Mouse (Mus musculus) WW6 (cell line): ENCODE results near the gene Stk32c.

Experiments
- DNase-seq: peaks from one replicate; pipeline ENCODE4 v3.0.0-alpha.2; 2013; ENCODE audit warnings: low read depth, low spot score

Stk32c gene

DNA sequence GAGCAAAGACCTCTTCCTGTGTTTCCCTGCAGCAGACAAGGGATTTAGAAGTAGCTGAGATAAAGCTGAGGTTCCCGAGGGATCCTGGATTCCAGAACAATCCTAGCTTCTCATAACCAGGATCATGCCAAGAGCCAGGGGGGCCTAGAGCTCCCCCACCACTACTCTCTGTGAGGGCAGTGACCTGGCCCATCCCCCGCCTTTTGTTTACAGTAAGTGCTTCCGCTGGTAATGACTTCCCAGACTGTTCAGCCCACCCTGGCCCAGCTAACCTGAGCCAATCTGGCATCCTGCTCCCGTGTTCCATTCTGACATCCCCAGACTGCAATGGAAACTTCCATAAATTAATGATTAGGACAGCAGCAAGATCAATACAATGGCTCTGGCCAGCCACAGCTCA, 65.7 kb downstream of the Stk32c start:
- no peak for DNase-seq

DNA sequence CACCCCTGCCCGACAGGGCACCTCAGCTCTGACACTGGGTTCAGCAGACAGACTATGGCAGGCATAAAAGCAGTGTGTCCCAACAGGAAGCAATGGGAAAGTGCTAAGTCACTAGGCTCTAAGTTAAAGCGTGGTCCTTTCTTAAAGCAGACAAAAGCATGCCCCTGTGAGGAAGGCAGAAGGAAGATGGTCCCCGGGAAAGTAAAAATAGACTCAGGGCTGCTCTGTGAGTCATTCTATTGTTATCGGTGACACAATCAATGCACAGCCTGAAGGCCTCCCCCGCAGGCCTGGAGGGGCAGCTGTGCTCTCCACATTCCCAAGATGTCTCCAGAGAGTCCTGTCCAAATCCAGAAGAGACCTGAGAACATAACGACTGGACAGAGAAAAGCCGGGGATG, 67.2 kb downstream of the Stk32c start:
- DNase-seq, result no peak

DNA sequence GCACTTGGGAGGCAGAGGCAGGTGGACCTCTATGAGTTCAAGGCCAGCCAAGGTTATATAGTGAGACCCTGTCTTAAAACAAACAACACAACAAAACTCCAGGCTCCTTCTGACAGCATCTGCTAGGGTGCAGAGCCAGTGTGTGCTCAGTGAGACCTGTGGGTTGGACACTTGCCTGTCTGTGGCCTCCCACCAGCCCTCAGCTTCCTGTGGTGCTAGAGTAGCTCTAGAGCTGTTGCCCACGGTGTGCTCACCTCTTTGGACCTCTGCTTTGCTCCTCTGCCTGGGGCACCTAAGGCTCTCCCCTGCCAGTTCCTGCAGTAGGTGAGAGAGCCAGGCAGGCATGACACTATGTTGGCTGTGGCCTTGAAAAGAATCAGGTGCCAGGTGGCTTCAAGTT, 69.3 kb downstream of the Stk32c start:
- DNase-seq, result no peak

DNA sequence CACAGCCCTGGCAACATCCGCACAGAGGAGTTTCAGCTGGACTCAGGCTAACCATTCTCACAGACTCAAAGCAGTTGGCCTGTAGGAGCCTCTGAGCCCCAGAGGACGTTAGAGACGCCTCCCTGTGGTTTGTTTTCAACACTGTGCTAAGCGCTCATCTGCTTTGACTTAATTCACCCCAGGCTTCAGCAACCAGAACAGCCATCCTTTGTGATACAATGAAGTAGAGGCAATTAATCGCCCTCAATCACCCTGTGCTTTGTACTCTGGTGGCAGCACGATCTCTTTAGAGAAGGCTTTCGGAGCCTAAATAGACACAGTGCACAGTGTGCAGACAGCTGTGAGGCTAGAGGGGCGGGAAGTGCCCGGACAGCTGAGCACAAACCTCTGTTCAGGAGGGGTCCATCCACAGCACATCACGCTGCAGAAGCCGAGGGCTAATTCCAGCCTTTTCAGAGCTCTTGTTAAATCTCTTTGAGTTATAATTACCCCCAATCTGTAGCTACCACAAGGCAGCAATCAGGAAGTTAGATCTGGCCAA, 73.1 kb downstream of the Stk32c start:
- DNase-seq, result peak; percentile 14

DNA sequence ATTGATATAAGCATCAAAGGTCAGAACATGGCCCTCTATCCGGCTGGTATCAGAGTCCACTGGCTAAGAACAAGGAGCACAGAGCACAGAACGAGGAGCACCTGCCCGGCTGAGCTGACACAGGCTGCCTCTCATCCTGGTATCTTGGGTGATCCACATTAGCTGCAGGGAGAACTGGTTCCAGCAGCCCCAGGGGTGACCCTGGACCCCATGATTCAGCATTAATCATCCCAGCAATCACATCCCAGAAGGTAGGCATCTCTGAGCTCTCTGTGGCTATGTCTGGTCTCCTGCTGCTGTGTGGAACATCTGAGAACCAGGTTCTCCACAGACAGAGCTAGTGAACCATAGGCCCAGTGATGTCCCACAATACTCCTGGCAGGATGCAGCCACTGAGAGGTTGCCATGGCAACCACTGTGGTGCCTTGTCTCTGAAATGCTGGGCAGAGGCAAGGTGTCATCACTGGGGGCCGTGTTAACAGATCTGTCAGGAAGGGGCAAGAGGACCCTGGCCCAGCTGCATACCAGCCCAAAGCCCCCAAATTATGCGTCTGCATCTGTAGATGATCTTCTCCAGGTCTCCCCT, 76.1 kb downstream of the Stk32c start:
- DNase-seq, result no peak

DNA sequence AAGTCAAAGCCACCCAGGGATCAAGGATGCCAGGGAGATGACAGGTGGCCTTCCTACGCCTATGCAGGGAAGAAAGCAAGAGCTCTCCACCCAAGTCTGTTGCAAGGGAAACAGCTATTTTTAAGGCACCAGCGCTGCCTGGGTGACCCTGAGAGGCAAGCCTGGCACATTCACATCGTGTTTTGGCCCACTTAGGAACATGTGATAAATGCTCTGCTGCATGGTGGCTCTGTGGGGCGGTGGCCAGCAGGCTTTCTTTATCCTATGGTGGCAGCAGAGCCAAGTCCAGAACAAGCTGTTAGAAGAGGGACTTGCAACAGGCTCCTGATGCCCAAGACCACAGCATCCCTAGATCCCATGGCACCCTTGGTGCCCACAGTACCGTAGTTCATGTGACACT, 77.9 kb downstream of the Stk32c start:
- no peak for DNase-seq

DNA sequence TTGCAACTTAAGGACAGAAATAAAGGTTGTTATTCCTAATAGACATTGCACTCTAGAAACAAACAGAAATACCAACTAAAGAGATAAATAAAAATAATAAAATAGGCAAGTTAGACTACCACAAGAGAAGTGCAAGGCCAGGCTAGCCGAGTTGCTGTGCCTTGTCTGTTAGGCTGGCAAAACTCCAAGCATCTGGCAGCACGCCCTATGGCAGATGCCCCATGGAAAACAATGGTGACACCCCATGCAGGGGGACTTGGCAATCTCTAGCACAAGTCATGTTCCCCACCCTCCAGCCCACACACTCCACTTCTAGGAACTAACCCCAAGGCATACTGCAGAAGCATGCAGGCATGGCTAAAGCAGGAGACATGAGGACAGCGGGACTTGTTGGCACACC, 79.7 kb downstream of the Stk32c start:
- no peak for DNase-seq

DNA sequence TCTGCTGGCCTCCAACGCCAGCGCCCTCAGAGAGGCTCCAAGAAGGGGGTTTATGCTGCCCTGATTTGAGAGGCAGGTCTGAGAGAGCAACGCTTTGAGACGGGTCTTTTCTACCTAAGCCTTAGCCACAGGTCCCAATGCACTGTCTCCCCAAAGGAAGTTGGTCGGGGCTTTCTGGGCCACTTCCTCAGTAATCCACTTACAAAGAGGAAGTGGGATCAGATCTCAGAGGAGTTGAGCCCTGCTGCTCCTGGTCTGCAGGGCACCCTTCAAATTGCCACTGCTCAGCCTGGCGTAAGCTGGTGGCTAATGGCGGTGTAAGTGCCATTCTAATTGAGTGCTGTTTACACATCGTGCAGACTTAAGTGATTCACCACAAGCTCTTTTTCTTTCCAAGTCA, 81.6 kb downstream of the Stk32c start:
- no peak for DNase-seq

DNA sequence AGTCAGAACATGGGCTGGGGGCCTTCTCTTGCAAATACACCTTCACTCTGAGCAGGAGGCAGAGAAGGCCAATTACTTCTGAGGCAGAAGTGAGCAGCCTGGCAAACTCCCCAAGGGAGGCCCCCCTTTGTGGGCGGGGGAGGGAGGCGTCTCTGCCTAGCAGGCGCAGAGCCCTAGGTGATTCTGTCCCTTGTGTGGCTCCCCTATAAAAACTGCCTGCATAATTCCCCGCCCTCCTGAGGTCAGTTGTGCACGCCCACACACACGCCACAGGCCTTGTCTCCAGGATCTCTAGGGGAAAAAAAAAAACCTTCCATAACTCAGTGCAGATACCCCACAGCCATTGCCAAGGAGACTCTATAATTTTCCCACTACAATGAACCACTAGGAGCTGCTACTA, 82.7 kb downstream of the Stk32c start:
- no peak for DNase-seq

DNA sequence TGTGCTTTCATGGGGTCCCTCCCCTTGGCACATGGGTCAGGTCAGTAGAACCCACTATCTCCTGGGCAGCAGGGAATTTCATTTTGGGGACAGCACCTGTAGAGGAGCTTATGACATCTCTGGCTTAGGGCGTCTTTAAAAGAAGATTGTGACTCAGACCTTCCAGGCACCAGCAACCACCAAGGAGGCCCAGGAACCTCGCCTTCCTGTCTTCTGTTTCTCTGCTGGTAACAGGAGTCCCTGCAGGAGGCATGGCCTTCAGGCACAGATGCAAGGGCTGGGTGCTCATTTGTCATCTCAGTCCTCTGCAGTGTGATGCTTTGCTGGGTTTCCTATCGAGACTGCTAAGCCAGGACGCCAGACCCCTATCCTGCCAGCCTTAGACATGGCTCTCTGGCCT, 84.1 kb downstream of the Stk32c start:
- no peak for DNase-seq

DNA sequence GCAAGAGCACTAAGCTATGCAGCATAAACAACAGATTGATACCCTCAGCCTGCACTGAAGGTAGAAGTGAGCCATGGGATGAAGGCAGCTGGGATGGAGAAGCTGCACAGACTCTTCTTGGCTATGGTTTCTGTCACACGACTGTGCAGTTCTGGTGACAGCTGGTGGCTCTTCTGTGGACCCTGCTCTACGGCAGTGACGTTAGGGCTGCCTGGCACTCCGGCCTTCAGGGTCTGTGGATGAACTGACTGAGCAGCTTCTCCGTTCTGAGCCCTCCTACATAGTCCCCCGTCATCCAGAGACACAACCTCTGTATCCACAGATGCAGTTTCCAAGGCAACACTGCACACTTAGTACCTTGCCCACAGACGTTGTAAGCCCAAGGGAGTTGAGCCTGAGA, 86.6 kb downstream of the Stk32c start:
- DNase-seq, result no peak

DNA sequence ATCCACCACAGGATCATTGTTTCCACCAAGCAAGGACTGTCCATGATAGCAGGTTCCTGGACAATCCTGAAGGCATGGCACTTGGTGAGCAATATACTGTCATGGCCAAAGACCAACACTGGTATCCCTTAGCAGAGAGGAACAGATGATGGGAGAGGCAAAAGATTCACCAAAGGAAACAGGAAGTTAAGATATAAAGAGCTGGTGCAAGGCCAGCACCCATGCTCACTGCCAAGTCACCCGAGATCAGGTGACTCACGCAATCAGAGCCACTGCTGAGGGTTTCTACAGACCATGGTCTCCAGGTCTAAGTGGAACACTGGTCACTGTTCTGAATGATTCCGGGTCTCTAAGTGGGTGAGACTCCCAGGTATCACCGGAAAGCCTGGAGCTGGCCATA, 87.2 kb downstream of the Stk32c start:
- no peak for DNase-seq

DNA sequence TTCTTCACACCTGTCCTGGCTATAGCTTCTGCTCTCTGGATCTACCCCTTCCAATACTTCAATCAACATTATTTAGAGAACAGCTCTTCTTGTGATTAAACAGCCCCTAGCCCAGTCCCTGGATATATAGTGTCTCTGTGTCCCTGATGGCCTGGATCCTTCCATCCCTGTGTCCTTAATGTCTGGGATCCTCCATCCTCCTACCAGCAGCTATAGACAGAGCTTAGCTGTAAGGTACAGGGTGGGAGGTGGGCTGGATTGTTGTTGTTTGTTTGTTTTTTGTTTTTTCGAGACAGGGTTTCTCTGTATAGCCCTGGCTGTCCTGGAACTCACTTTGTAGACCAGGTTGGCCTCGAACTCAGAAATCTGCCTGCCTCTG, 93.3 kb downstream of the Stk32c start:
- no peak for DNase-seq

DNA sequence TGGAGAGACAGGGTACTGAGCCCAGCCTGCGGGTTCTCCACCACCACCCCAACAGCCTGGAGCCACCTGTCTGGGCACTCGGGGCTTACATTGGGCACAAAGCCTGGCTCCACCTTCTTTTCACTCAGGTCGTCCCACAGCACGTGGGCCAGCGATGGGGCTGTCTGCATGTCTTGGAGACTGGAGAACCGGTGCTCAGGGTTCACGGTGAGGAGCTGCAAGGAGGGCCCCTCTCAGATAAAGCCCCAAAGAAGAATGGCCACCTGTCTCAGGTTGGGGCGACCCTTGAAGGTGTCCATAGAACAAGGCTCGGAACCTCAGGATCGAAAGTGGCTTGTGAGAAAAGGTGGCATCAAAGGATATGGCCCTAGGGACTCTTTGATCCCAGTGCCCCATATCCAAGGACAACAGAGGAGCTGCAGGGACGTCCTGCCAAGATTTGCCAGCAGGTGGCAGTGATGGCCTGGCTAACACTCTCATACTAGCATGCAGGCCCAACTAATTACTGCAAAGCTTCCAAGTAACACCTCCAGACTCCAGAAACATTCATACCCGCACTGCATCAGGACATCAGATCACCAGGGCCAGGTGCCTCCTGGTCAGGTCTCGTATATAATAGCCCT, 93.8 kb downstream of the Stk32c start:
- peak; percentile 28 for DNase-seq

DNA sequence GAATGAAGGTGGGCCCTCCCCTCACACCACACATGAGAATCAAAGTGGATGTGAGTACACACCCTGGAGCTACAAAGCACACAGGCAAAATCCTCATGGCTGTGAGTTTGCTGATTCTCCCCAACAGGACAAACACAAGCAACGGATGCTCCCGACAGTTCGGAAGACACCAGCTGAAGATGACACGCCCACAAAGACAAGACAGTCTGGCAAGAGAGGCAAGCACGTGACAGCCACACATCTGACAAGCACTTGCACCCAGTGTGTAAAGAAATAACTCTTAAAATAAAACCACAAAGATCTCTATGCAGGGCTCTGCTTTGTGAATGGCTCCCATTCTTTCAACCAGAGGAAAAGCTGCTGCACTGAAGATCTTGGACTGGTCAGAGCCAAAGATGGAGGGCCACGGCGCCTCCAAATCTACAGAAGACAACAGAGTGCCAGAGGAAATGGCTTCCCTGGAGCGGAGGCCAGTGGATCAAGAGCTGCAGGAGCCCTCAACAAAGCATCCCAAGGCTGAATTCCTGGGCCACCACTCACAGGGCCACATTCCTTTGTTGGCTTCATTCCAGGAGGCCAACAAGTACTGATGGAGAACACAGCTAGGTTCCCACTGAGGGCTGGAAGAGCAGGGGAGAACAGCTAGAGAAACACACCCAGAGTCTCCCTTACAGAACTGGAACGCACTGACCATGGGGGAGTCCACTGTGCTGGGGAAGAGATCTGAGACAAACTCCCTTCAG, 105.0 kb downstream of the Stk32c start:
- no peak for DNase-seq

DNA sequence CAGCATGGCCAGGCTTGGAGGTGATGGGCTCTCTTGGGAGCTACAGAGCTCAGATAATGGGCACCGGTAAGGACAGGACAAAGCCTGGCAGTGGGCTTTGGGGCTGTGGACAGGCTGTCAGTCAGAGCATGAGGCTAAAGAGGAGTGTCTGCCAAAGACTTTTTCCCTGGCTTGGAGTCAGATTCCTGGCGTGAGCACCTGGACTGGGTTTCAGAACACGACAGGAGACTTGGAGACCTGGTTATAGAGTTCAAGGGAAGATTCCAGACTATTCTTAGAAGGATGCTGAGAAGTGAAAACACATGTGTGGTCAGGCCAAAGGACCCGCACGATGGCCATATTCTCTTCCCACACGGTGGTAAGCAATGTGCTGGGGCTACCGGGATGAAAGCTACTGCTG, 107.4 kb downstream of the Stk32c start:
- DNase-seq, result no peak

DNA sequence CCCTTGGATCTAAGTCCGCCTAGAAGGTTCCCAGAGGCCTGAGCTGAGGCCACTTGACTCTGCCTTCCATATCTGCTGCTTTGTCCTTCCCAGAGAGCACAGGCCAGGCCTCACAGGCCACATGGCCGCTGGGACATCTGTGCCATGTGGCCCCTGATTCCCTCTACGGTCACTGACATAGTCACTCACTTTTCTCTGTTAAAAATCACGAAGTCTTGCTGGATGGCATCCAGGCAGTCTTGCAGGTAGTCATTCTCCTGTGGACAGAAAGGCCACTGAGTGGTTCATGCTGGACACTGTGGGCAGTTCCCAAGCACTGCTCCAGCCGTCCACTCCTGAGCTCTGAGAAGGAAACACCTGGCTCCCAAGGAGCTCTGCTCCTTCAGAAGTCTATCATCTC, 108.0 kb downstream of the Stk32c start:
- DNase-seq, result no peak

DNA sequence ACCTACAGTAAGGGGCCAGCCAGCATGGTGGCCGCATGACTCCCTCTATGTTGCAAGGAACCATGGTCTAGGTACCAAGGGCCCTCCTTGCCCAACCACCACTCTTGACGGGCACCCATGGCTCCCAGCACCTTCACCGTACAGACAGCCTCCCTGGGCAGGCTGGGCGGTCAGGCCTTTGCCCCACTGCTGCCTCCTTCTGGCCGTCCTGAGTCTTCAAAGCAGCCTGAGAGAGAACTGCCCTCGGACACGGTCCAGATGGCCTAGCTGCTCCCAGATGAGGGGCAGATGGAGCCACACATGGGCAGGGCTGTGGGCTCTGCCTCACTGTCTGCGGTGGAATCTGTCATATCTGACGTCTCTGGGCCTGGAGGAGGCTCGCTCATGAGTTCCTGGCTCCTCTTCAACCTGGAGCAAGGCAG, 109.1 kb downstream of the Stk32c start:
- no peak for DNase-seq

DNA sequence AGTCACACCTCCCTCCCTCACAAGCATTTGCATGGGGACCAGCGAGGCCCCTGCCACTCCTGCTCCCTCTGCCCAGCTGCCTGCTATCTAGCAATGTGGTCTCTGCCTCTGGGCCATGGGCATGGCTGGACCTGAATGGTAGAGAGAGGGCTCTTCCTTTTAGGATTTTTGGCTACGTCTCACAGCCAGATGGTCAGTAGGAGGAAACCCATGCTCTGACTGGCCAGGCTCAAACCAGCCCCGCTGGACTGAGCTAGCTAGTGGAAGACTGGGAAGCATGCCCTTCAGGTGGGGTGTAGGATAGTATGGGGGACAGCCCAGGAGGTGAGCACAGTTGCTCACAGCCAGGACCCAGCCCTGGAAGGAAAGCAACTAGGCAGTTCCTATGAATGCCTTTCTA, 111.3 kb downstream of the Stk32c start:
- no peak for DNase-seq

DNA sequence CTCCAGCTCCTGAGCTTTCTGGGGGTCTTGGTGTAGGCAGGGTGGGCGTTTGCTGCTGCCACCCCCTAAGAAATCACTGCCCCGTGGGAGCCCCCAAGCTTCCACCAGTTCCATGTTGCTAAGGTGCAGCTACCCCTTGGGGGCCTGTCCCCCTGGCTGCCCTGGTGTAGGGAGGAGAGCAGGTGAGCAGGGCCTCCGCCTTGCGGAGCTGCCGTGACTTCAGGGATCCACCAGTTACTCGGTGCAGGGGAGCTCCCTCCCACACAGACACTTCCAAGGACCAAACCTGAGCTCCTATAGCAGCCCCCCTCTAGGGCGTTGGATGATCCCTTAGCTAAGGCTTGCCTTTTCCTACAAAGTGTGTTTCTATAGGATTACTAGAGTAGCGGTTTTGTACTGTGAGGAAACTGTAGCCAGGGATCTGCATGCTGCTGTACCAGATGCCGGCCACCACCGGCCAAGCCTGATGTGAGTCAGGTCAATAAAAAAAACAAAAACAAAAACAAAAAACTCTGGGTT, 111.8 kb downstream of the Stk32c start:
- no peak for DNase-seq

DNA sequence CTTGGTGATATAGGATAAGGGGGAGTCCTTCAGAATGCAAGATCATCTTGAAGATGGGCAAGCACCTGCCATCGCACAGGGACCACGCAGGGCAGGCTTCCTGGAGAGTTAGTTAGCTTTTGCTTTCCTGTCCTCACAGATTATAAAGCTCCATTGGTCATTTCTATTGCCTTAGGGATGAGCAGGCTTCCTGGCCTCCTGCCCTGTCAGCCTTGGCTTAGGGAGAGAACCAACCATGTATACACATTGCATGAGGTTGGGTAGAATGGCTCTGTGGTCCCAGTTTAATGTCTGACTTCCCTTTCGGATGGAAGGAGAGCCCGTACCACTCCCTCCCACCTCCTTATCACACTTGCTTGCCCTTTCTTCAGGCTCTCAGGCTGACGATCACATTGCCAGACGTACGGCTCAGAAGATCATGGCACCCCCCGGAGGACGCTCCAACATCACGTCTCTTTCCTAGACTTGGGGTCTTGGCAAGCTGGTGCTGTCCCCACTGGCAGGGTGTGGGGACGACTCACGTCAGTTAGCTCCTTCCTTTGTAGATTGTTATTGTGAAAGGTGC, 112.5 kb downstream of the Stk32c start:
- no peak for DNase-seq

DNA sequence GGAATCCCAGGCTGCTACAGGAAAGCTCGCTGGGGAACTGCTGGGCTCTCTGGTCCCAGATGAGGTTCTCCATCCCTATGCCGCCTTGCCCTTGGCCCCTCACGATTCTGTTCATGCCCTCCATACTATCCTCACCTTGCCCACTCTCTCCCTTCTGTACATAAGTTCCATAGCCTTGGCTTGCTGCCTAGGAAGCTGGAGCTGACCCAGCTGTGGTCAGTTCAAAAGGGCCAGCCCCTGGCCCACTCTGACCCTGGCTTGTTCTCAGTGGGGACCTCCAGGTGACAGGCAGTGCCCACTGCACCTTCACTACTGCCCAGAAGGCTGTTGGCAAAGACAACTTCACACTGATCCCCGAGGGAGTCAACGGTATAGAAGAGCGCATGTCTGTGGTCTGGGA, 116.7 kb downstream of the Stk32c start:
- no peak for DNase-seq

DNA sequence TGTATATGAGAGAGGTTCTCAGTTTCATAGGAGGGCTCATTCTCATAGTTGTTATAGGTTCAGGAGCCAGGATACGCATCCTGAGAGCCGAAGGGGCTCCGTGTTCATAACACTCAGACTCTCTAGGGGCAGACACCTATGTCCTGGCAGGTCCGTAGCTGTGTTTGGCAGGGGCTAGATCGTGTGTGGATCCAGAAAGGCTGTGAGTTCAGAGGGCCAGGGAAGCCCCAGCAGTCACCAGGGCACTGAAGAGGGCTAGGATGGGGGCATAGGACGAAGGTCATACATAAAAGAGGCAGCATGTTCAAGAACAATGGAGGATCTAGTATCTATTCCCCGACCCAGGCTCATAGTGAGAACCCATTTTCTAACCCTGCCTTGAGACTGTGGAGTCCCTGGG, 117.8 kb downstream of the Stk32c start:
- no peak for DNase-seq
